Mouse (Mus musculus) heart, adult 2 months (tissue): ENCODE data around the gene Vipr1.

Experiments
- CTCF ChIP-seq: fragments of 200-600 bp; IDR thresholded peaks from 2 replicates; pipeline ENCODE4 v1.8.1; 2022; ENCODE audit warnings: antibody characterized with exemption, mild to moderate bottlenecking, moderate library complexity
- EP300 ChIP-seq: fragments of 200-500 bp; IDR thresholded peaks from 2 replicates; pipeline ENCODE4 v1.6.1; 2011; ENCODE audit warnings: low read depth, low read length, control low read depth; ENCODE audit not compliant: insufficient read depth
- POLR2A ChIP-seq: fragments of 200-500 bp; IDR thresholded peaks from 2 replicates; pipeline ENCODE4 v1.6.1; 2011; ENCODE audit warnings: mild to moderate bottlenecking, low read depth, low read length, control low read depth; ENCODE audit not compliant: insufficient read depth

- TF ChIP-seq POLR2A (no peak), CTCF (no peak), EP300 (no peak)
Measured at GRCm38 (mm10) chr9:121609381-121609780, 33.1 kb upstream of the Vipr1 start.
